Mouse (Mus musculus) heart, adult 2 months (tissue): ENCODE data around the gene Neo1.

Experiments used
- CTCF ChIP-seq: fragments of 200-600 bp; IDR thresholded peaks from 2 replicates; pipeline ENCODE4 v1.8.1; 2022; ENCODE audit warnings: antibody characterized with exemption, mild to moderate bottlenecking, moderate library complexity
- EP300 ChIP-seq: fragments of 200-500 bp; IDR thresholded peaks from 2 replicates; pipeline ENCODE4 v1.6.1; 2011; ENCODE audit warnings: low read depth, low read length, control low read depth; ENCODE audit not compliant: insufficient read depth
- POLR2A ChIP-seq: fragments of 200-500 bp; IDR thresholded peaks from 2 replicates; pipeline ENCODE4 v1.6.1; 2011; ENCODE audit warnings: mild to moderate bottlenecking, low read depth, low read length, control low read depth; ENCODE audit not compliant: insufficient read depth

GRCm38 (mm10) chr9:58874354-58874753 lies 161.9 kb downstream of the Neo1 start:
- TF ChIP-seq EP300 (no peak), CTCF (no peak), POLR2A (no peak)
